Mouse (Mus musculus) MEL (cell line): Measurements from ENCODE around the gene Klf1. TPM values are rescaled to one million over a fixed set of nuclear protein-coding genes. Genes with fewer than 3 reads are reported as not detected.
"Not testable (repeated sequence)": the region's sequence is repeated elsewhere in the genome, so short reads cannot be mapped to it uniquely, and the experiment has no call there.

Source experiments
- DNase-seq: peaks from one replicate; pipeline ENCODE4 v3.0.0; 2011; ENCODE audit warnings: low read depth, low spot score
- H3K27ac ChIP-seq: 2 replicates; pipeline ENCODE4 v1.5.1; 2012; ENCODE audit warnings: low read depth, mild to moderate bottlenecking, control low read depth, low read length, moderate library complexity; ENCODE audit not compliant: control insufficient read depth
- H3K27me3 ChIP-seq, 2 experiments: fragments of 150-350 bp in 1 of 2; sonication (generic) in 1 of 2; 2 replicates each; pipeline ENCODE4 v1.6.1; 2012; ENCODE audit warnings: low read length in 2 of 2, mild to moderate bottlenecking in 2 of 2, improper control_type of control experiment in 1 of 2, moderate library complexity in 1 of 2; ENCODE audit not compliant: insufficient read depth in 2 of 2, control insufficient read depth in 1 of 2
- H3K36me3 ChIP-seq, 2 experiments: 2 replicates each; pipeline ENCODE4 v1.6.1; 2012 to 2014; ENCODE audit warnings: low read length in 2 of 2, improper control_type of control experiment in 1 of 2, inconsistent platforms in 1 of 2, mild to moderate bottlenecking in 1 of 2; ENCODE audit not compliant: insufficient read depth in 2 of 2, control insufficient read depth in 1 of 2
- H3K4me1 ChIP-seq, 2 experiments: fragments of 150-350 bp in 1 of 2; sonication (generic) in 1 of 2; 2 replicates each; pipeline ENCODE4 v1.6.1; 2012; ENCODE audit warnings: low read length in 2 of 2, improper control_type of control experiment in 1 of 2, mild to moderate bottlenecking in 1 of 2; ENCODE audit not compliant: insufficient read depth in 2 of 2, control insufficient read depth in 1 of 2
- H3K4me3 ChIP-seq, 2 experiments: fragments of 150-350 bp in 1 of 2; sonication (generic) in 1 of 2; 2 replicates each; pipeline ENCODE4 v1.5.1; 2012; ENCODE audit warnings: low read depth in 2 of 2, low read length in 2 of 2, mild to moderate bottlenecking in 2 of 2, moderate library complexity in 2 of 2, control low read depth in 1 of 2, improper control_type of control experiment in 1 of 2; ENCODE audit not compliant: control insufficient read depth in 1 of 2, insufficient read depth in 1 of 2
- H3K79me2 ChIP-seq: 2 replicates; pipeline ENCODE4 v1.6.1; 2012; ENCODE audit warnings: mild to moderate bottlenecking, low read length, moderate library complexity; ENCODE audit not compliant: control insufficient read depth, poor library complexity, insufficient read depth
- H3K9ac ChIP-seq: 2 replicates; pipeline ENCODE4 v1.6.1; 2012; ENCODE audit warnings: low read depth, mild to moderate bottlenecking, control low read depth, low read length, moderate library complexity; ENCODE audit not compliant: control insufficient read depth, poor library complexity, severe bottlenecking
- H3K9me3 ChIP-seq: fragments of 150-350 bp; sonication (generic); replicated peaks from 2 replicates; pipeline ENCODE4 v1.6.1; 2012; ENCODE audit warnings: mild to moderate bottlenecking, low read length, improper control_type of control experiment, moderate library complexity; ENCODE audit not compliant: insufficient read depth
- BHLHE40 ChIP-seq: IDR thresholded peaks from 2 replicates; pipeline ENCODE4 v1.6.1; 2012; ENCODE audit warnings: low read depth, mild to moderate bottlenecking, inconsistent platforms, low read length, improper control_type of control experiment, borderline replicate concordance
- CHD1 ChIP-seq: IDR thresholded peaks from 2 replicates; pipeline ENCODE4 v1.6.1; 2012; ENCODE audit warnings: low read depth, mild to moderate bottlenecking, inconsistent platforms, low read length, improper control_type of control experiment
- CTCF ChIP-seq, 3 experiments: IDR thresholded peaks in 2 of 3; conservative IDR thresholded peaks in 1 of 3; 2 replicates each; pipeline ENCODE4 v1.5.1; 2011 to 2012; ENCODE audit warnings: low read length in 3 of 3, low read depth in 2 of 3, mild to moderate bottlenecking in 2 of 3, improper control_type of control experiment in 1 of 3, inconsistent platforms in 1 of 3, mixed read lengths in 1 of 3, moderate library complexity in 1 of 3; ENCODE audit not compliant: control insufficient read depth in 1 of 3, insufficient read depth in 1 of 3, poor library complexity in 1 of 3, severe bottlenecking in 1 of 3
- E2F4 ChIP-seq: IDR thresholded peaks from 2 replicates; pipeline ENCODE4 v1.6.1; 2011; ENCODE audit warnings: low read depth, low read length, improper control_type of control experiment, borderline replicate concordance
- GABPA ChIP-seq: IDR thresholded peaks from 2 replicates; pipeline ENCODE4 v1.6.1; 2012; ENCODE audit warnings: low read depth, mild to moderate bottlenecking, inconsistent platforms, low read length, improper control_type of control experiment, moderate library complexity
- GATA1 ChIP-seq: IDR thresholded peaks from 2 replicates; pipeline ENCODE4 v1.6.1; 2011; ENCODE audit warnings: low read depth, low read length, improper control_type of control experiment
- HCFC1 ChIP-seq: IDR thresholded peaks from 2 replicates; pipeline ENCODE4 v1.6.1; 2012; ENCODE audit warnings: low read depth, mild to moderate bottlenecking, inconsistent platforms, low read length, improper control_type of control experiment, moderate library complexity
- JUND ChIP-seq: IDR thresholded peaks from 2 replicates; pipeline ENCODE4 v1.6.1; 2011; ENCODE audit warnings: low read depth, mild to moderate bottlenecking, improper control_type of control experiment, low read length
- KAT2A ChIP-seq: conservative IDR thresholded peaks from 2 replicates; pipeline ENCODE4 v1.6.1; 2012; ENCODE audit warnings: low read depth, low read length, improper control_type of control experiment, inconsistent platforms
- MAX ChIP-seq: IDR thresholded peaks from 2 replicates; pipeline ENCODE4 v1.6.1; 2011; ENCODE audit warnings: low read length, improper control_type of control experiment
- MAZ ChIP-seq: IDR thresholded peaks from 2 replicates; pipeline ENCODE4 v1.6.1; 2012; ENCODE audit warnings: low read depth, mild to moderate bottlenecking, inconsistent platforms, low read length, improper control_type of control experiment
- MXI1 ChIP-seq: IDR thresholded peaks from 2 replicates; pipeline ENCODE4 v1.6.1; 2011; ENCODE audit warnings: mild to moderate bottlenecking, low read depth, low read length, improper control_type of control experiment
- MYC ChIP-seq: IDR thresholded peaks from 2 replicates; pipeline ENCODE4 v1.6.1; 2011; ENCODE audit warnings: low read depth, mild to moderate bottlenecking, low read length, improper control_type of control experiment, moderate library complexity
- NELFE ChIP-seq: IDR thresholded peaks from 2 replicates; pipeline ENCODE4 v1.6.1; 2011; ENCODE audit warnings: low read depth, low read length, improper control_type of control experiment
- POLR2AphosphoS2 ChIP-seq: IDR thresholded peaks from 2 replicates; pipeline ENCODE4 v1.6.1; 2011; ENCODE audit warnings: low read length, improper control_type of control experiment
- SIN3A ChIP-seq: IDR thresholded peaks from 2 replicates; pipeline ENCODE4 v1.6.1; 2012; ENCODE audit warnings: low read length, improper control_type of control experiment, inconsistent platforms
- TAL1 ChIP-seq: IDR thresholded peaks from 2 replicates; pipeline ENCODE4 v1.6.1; 2012; ENCODE audit warnings: mild to moderate bottlenecking, inconsistent platforms, low read length, moderate library complexity, mixed read lengths
- TBP ChIP-seq: IDR thresholded peaks from 2 replicates; pipeline ENCODE4 v1.8.0; 2011; ENCODE audit warnings: low read depth, low read length, improper control_type of control experiment
- TCF12 ChIP-seq: IDR thresholded peaks from 2 replicates; pipeline ENCODE4 v1.6.1; 2014; ENCODE audit warnings: low read depth, mild to moderate bottlenecking, inconsistent platforms, low read length, improper control_type of control experiment, moderate library complexity
- UBTF ChIP-seq: IDR thresholded peaks from 2 replicates; pipeline ENCODE4 v1.6.1; 2012; ENCODE audit warnings: low read depth, mild to moderate bottlenecking, inconsistent platforms, low read length, improper control_type of control experiment, moderate library complexity, borderline replicate concordance; ENCODE audit not compliant: insufficient read depth
- USF1 ChIP-seq: IDR thresholded peaks from 2 replicates; pipeline ENCODE4 v1.6.1; 2014; ENCODE audit warnings: low read depth, mild to moderate bottlenecking, inconsistent platforms, low read length, improper control_type of control experiment, moderate library complexity
- USF2 ChIP-seq, 2 experiments: IDR thresholded peaks; 2 replicates each; pipeline ENCODE4 v1.6.1; 2011 to 2012; ENCODE audit warnings: improper control_type of control experiment in 2 of 2, low read length in 2 of 2, borderline replicate concordance in 1 of 2, inconsistent platforms in 1 of 2, low read depth in 1 of 2, mild to moderate bottlenecking in 1 of 2; ENCODE audit not compliant: insufficient read depth in 1 of 2
- ZC3H11A ChIP-seq: IDR thresholded peaks from 2 replicates; pipeline ENCODE4 v1.6.1; 2012; ENCODE audit warnings: low read depth, mild to moderate bottlenecking, inconsistent platforms, low read length, improper control_type of control experiment
- ZKSCAN1 ChIP-seq: IDR thresholded peaks from 2 replicates; pipeline ENCODE4 v1.6.1; 2012; ENCODE audit warnings: low read depth, mild to moderate bottlenecking, inconsistent platforms, low read length, improper control_type of control experiment, moderate library complexity
- ZMIZ1 ChIP-seq: IDR thresholded peaks from 2 replicates; pipeline ENCODE4 v1.6.1; 2012; ENCODE audit warnings: low read depth, mild to moderate bottlenecking, inconsistent platforms, low read length, improper control_type of control experiment, moderate library complexity
- ZNF384 ChIP-seq: IDR thresholded peaks from 2 replicates; pipeline ENCODE4 v1.6.1; 2012; ENCODE audit warnings: low read depth, mild to moderate bottlenecking, inconsistent platforms, low read length, improper control_type of control experiment
- polyA plus RNA-seq, 2 experiments: library from polyadenylated mRNA; stranded (reverse) in 1 of 2; unstranded in 1 of 2; fragments of >175 nt in 1 of 2; fragments of >200 nt in 1 of 2; gene quantifications; 2 replicates each; pipeline versions ENCODE4 v1.2.1 to v1.2.4; 2012; ENCODE audit warnings: low replicate concordance in 2 of 2, low read depth in 1 of 2; ENCODE audit not compliant: insufficient read length in 2 of 2, insufficient read depth in 1 of 2, missing spikeins in 1 of 2
- total RNA-seq: library from RNA; depleted of rRNA; stranded (reverse); fragments of 300-350 nt; gene quantifications from 2 replicates; pipeline ENCODE4 v1.2.3, GENCODE M21; 2012

Klf1 gene
- total and polyA plus RNA-seq, 3 experiments = 234 to 262 TPM; not detected in 1

DNA sequence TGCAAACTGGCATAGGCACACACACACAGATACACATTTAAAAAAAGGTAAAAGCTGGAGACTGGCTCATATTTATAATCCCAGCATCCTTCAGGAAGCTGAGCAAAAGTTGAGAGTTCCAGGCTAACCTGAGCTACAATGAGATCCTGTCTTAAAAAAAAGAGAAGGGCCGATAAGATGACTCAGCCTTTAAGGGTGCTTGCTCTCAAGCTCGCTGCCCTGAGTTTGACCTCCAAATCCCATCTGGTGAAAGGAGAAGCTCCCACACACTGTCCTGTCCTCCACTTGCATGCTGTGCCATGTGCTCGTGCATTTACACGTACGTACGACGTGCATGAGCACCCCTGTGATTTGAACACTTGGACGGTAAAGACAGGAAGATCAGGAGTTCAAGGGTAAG, 5.8 kb downstream of the Klf1 start (continued):
- TF ChIP-seq KAT2A (no peak), MYC (peak; percentile 74; the same call in 1 of the 2 replicates), MAZ (no peak), ZC3H11A (no peak)

DNA sequence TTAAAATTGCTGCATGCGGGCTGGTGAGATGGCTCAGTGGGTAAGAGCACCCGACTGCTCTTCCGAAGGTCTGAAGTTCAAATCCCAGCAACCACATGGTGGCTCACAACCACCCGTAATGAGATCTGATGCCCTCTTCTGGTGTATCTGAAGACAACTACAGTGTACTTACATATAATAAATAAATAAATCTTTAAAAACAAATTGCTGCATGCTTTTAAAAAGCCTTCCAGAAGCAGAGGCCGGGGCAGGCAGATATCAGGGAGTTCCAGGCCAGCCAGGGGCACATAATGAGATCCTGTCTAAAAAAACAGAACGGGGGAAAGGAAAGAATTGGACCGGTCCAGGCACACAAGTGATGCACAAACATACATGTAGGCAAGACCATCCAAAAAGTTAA, 6.3 kb downstream of the Klf1 start:
- not testable (repeated sequence) for H3K27me3 ChIP-seq, H3K9me3 ChIP-seq, DNase-seq
- Histone ChIP-seq H3K4me1 (peaks cover 2 to 39% of the 10 kb centered on the region in 2 experiments; a peak in 3 of 4 replicates), H3K27ac (peak overlapping the region; percentile 78), H3K36me3 (peaks cover 9 to 31% of the 10 kb centered on the region in 2 experiments; a peak in 3 of 4 replicates), H3K9ac (peak overlapping the region; percentile 54), H3K4me3 (peak overlapping the region; percentile 24 to 35; a peak in 3 of 4 replicates), H3K79me2 (peaks cover 37% of the 10 kb centered on the region)
- TF ChIP-seq CTCF (IDR thresholded peaks at IDR 0.05 in 2 of 3, conservative IDR thresholded peaks at IDR 0.05 in 1 of 3; ENCODE audit: control insufficient read depth in 1 of 3, insufficient read depth in 1 of 3, low read depth in 2 of 3, low read length in 3 of 3, poor library complexity in 1 of 3, severe bottlenecking in 1 of 3) (peak in 1 of 3 experiments; percentile 17; a peak in 1 of 6 replicates), UBTF (0 out of 2 replicates have a peak, but pooled peaks have one; percentile 31), MYC (0 out of 2 replicates have a peak, but pooled peaks have one; percentile 4)

DNA sequence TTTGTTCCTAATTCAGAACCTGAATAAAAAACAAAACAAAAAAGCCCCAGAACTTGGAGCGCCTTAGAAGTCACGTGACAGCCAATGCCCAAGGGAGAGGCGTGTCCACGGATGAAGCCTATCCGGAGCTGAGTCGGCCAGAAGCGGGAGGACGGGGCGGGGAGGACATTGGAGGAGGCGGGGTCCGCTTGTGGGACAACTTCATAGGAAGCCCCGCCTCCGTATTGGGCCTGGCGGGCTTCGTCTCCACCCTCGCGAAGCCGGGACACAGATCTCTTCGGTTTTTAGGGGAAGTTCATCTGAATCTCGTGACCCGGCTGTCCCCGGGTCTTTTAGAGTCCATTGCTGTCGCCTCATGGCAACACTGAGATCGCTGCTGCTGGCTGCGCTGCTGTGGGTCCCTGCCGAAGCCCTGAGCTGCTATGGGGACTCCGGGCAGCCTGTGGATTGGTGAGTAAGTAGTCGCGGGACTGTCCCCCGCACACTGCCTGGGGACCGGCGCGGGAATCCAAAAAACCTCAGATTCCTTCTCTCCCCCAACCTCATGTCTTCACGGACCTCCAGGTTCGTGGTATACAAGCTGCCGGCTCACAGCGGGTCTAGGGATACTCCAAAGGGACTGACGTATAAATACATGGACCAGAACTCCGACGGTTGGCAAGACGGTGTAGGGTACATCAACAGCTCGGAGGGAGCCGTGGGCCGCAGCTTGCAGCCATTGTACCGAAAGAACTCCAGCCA, 6.9 kb downstream of the Klf1 start, which contains the start of gene Dnase2a:
Dnase2a (plus strand) TSS at position 140 of the 741 bp plus-strand sequence.
- H3K79me2 ChIP-seq = peaks cover 32% of the 10 kb centered on the region
- peak within 1 kb of the TSS; percentile 95 for H3K27ac ChIP-seq
- DNase-seq = peak; percentile 99
- H3K4me1 ChIP-seq = peaks cover 2 to 38% of the 10 kb centered on the region in 2 experiments; a peak in 3 of 4 replicates
- no peaks in the 10 kb centered on the region for H3K27me3 ChIP-seq
- peaks cover 9 to 30% of the 10 kb centered on the region in 2 experiments; a peak in 3 of 4 replicates for H3K36me3 ChIP-seq
- no peaks in the 10 kb centered on the region for H3K9me3 ChIP-seq
- H3K9ac ChIP-seq = peak within 1 kb of the TSS; percentile 96
- peak within 1 kb of the TSS; percentile 74 to 94 for H3K4me3 ChIP-seq
- TF ChIP-seq GATA1 (no peak), NELFE (peak; percentile 96), E2F4 (peak; percentile 51; the same call in 1 of the 2 replicates), ZNF384 (no peak; the same call in 1 of the 2 replicates), JUND (no peak), MAZ (peak; percentile 57; the same call in 1 of the 2 replicates), TBP (peak; percentile 91), CHD1 (no peak; the same call in 1 of the 2 replicates), USF1 (peak; percentile 98), HCFC1 (peak; percentile 66; the same call in 1 of the 2 replicates), SIN3A (peak; percentile 91), ZKSCAN1 (no peak), ZMIZ1 (peak; percentile 95), MYC (peak; percentile 81; the same call in 1 of the 2 replicates), POLR2AphosphoS2 (peak; percentile 84), CTCF (IDR thresholded peaks at IDR 0.05 in 2 of 3, conservative IDR thresholded peaks at IDR 0.05 in 1 of 3; ENCODE audit: control insufficient read depth in 1 of 3, insufficient read depth in 1 of 3, low read depth in 2 of 3, low read length in 3 of 3, poor library complexity in 1 of 3, severe bottlenecking in 1 of 3) (no peak), TAL1 (no peak), MXI1 (peak; percentile 84), TCF12 (peak; percentile 68; the same call in 1 of the 2 replicates), ZC3H11A (no peak), BHLHE40 (peak; percentile 83; the same call in 1 of the 2 replicates), USF2 (IDR thresholded peaks at IDR 0.05; ENCODE audit: borderline replicate concordance in 1 of 2, insufficient read depth in 1 of 2, low read depth in 1 of 2, low read length in 2 of 2) (peak; percentile 77 to 89), GABPA (no peak), MAX (peak; percentile 88)
